Mouse (Mus musculus): ENCODE data around the gene Tlr9. TPM values are rescaled to one million over a fixed set of nuclear protein-coding genes. Genes with fewer than 3 reads are reported as not detected.
A peak's percentile ranks its signal among the peaks of the same experiment; 100 is the strongest.

Tlr9 gene
- polyA plus RNA-seq (2015; fragmentation: Nextera tagmentation; extraction: Ambion mirVana), result not detected in 2 replicates

- Histone ChIP-seq H3K4me2 (no peak within 1 kb of the TSS), H3K4me3 (no peak within 1 kb of the TSS), H3K27me3 (replicated peaks) (peaks cover 30% of the 10 kb centered on the region), H3K9ac (no peak within 1 kb of the TSS), H3K4me1 (peaks cover 9% of the 10 kb centered on the region), H3K36me3 (no peaks in the 10 kb centered on the region), H3K27ac (replicated peaks) (no peak within 1 kb of the TSS), H3K9me3 (no peaks in the 10 kb centered on the region)
- WGBS, result 56% methylated on average over 4 of the region's 4 CpGs
- no peak for ATAC-seq (ENCODE audit: extremely low read depth, insufficient number of reproducible peaks, low FRiP score, low TSS enrichment)
These were observed at the start of gene Tlr9 for GRCm38 (mm10) chr9:106222261-106222851. Tlr9 (plus strand) TSS chr9:106222598.

- ATAC-seq (ENCODE audit: extremely low read depth, insufficient number of reproducible peaks, low FRiP score, low TSS enrichment), result no peak
- Histone ChIP-seq H3K4me1 (peaks cover 48% of the 10 kb centered on the region), H3K27ac (replicated peaks) (no peak overlapping the region), H3K36me3 (peaks cover 25% of the 10 kb centered on the region), H3K4me3 (peak overlapping the region; percentile 74), H3K27me3 (replicated peaks) (no peaks in the 10 kb centered on the region), H3K9ac (peak overlapping the region; percentile 94; the same call in 1 of the 2 replicates), H3K9me3 (no peaks in the 10 kb centered on the region), H3K4me2 (peak overlapping the region; percentile 82)
- WGBS, result 62% methylated on average over 2 of the region's 2 CpGs
These were observed 49.0 kb upstream of the Tlr9 start for GRCm38 (mm10) chr9:106173363-106173762.

GRCm38 (mm10) chr9:106175552-106176200 is 46.7 kb upstream of the Tlr9 start:
- Histone ChIP-seq H3K9ac (peak overlapping the region; percentile 34; the same call in 1 of the 2 replicates), H3K9me3 (no peaks in the 10 kb centered on the region), H3K4me2 (no peak overlapping the region), H3K27me3 (replicated peaks) (no peaks in the 10 kb centered on the region), H3K4me3 (no peak overlapping the region), H3K4me1 (peaks cover 54% of the 10 kb centered on the region), H3K36me3 (peaks cover 48% of the 10 kb centered on the region), H3K27ac (replicated peaks) (no peak overlapping the region)
- WGBS, result 52% methylated on average over 3 of the region's 3 CpGs
- ATAC-seq (ENCODE audit: extremely low read depth, insufficient number of reproducible peaks, low FRiP score, low TSS enrichment), result no peak

- Histone ChIP-seq H3K4me2 (no peak overlapping the region), H3K27me3 (replicated peaks) (no peaks in the 10 kb centered on the region), H3K4me1 (peaks cover 54% of the 10 kb centered on the region), H3K9me3 (no peaks in the 10 kb centered on the region), H3K36me3 (peaks cover 59% of the 10 kb centered on the region), H3K9ac (no peak overlapping the region), H3K4me3 (no peak overlapping the region), H3K27ac (replicated peaks) (no peak overlapping the region)
- 84% methylated on average over 5 of the region's 5 CpGs for WGBS
- no peak for ATAC-seq (ENCODE audit: extremely low read depth, insufficient number of reproducible peaks, low FRiP score, low TSS enrichment)
These were observed 45.6 kb upstream of the Tlr9 start for GRCm38 (mm10) chr9:106176769-106177168.

GRCm38 (mm10) chr9:106177799-106178198 is 44.6 kb upstream of the Tlr9 start:
- ATAC-seq (ENCODE audit: extremely low read depth, insufficient number of reproducible peaks, low FRiP score, low TSS enrichment), result no peak
- WGBS, result 85% methylated on average over 6 of the region's 6 CpGs
- Histone ChIP-seq H3K27me3 (replicated peaks) (no peaks in the 10 kb centered on the region), H3K36me3 (peaks cover 69% of the 10 kb centered on the region), H3K27ac (replicated peaks) (no peak overlapping the region), H3K4me1 (peaks cover 51% of the 10 kb centered on the region), H3K9me3 (no peaks in the 10 kb centered on the region), H3K4me2 (no peak overlapping the region), H3K4me3 (no peak overlapping the region), H3K9ac (no peak overlapping the region)

DNA sequence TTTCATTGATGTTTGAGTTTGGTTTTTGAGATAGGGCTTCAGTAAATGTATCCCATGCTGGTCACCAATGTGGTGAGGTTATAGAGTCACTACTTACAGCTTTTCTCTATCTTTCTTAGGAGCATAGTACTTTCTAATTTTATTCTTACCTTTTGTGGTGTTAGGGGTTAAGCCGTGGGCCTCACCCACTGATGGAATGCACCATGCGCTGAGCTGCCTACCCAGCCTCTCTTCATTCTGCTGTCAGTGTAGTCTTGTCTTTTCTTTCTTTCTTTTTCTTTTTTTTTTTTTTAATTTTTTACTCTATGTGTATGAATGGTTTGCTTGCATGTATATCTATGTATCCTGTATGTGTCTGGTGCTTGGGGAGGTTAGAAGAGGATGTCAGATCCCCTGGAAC is 42.9 kb upstream of the Tlr9 start:
- no peaks in the 10 kb centered on the region for H3K27me3 ChIP-seq (replicated peaks)
- 76% methylated on average over 2 of the region's 2 CpGs for WGBS
- no peak for ATAC-seq (ENCODE audit: extremely low read depth, insufficient number of reproducible peaks, low FRiP score, low TSS enrichment)
- H3K36me3 ChIP-seq, result peaks cover 86% of the 10 kb centered on the region
- no peak overlapping the region for H3K4me2 ChIP-seq
- no peak overlapping the region for H3K27ac ChIP-seq (replicated peaks)
- H3K4me3 ChIP-seq, result no peak overlapping the region
- H3K9ac ChIP-seq, result no peak overlapping the region
- peaks cover 35% of the 10 kb centered on the region for H3K4me1 ChIP-seq
- H3K9me3 ChIP-seq, result no peaks in the 10 kb centered on the region

GRCm38 (mm10) chr9:106179964-106180363 is 42.4 kb upstream of the Tlr9 start:
- ATAC-seq (ENCODE audit: extremely low read depth, insufficient number of reproducible peaks, low FRiP score, low TSS enrichment), result no peak
- Histone ChIP-seq H3K4me1 (peaks cover 30% of the 10 kb centered on the region), H3K27ac (replicated peaks) (no peak overlapping the region), H3K9me3 (no peaks in the 10 kb centered on the region), H3K27me3 (replicated peaks) (no peaks in the 10 kb centered on the region), H3K4me3 (no peak overlapping the region), H3K9ac (no peak overlapping the region), H3K4me2 (no peak overlapping the region), H3K36me3 (peaks cover 91% of the 10 kb centered on the region)
- WGBS, result 93% methylated on average over 3 of the region's 3 CpGs

DNA sequence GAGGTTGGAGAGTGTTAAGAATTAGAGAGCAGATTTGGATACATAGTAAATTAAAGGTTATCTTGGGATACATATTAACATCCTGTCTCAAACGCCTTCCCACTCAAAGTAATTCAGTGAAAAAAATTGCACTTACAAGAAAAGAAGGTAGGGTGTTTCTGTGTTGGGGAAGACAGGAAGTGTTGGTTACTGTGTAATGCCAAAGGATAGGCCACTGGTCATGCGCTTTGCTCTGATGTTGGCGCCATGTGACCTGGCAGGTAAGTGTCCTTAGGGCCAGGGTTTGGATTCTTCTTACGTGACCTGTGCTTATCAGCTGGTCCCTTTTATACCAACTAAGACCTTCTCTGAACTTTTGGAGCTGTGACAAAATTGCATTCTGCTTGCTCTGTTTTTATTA is 40.3 kb upstream of the Tlr9 start:
- H3K27ac ChIP-seq (replicated peaks), result no peak overlapping the region
- H3K9me3 ChIP-seq, result no peaks in the 10 kb centered on the region
- H3K4me1 ChIP-seq, result peaks cover 13% of the 10 kb centered on the region; the same call in 1 of the 2 replicates
- 82% methylated on average over 4 of the region's 4 CpGs for WGBS
- no peak overlapping the region for H3K4me2 ChIP-seq
- no peak overlapping the region for H3K4me3 ChIP-seq
- peaks cover 100% of the 10 kb centered on the region for H3K36me3 ChIP-seq
- H3K27me3 ChIP-seq (replicated peaks), result no peaks in the 10 kb centered on the region
- H3K9ac ChIP-seq, result no peak overlapping the region
- no peak for ATAC-seq (ENCODE audit: extremely low read depth, insufficient number of reproducible peaks, low FRiP score, low TSS enrichment)

GRCm38 (mm10) chr9:106183996-106184395 is 38.4 kb upstream of the Tlr9 start:
- WGBS, result 89% methylated on average over 5 of the region's 5 CpGs
- Histone ChIP-seq H3K4me1 (peaks cover 9% of the 10 kb centered on the region; the same call in 1 of the 2 replicates), H3K9me3 (no peaks in the 10 kb centered on the region), H3K4me2 (no peak overlapping the region), H3K9ac (no peak overlapping the region), H3K4me3 (no peak overlapping the region), H3K27me3 (replicated peaks) (no peaks in the 10 kb centered on the region), H3K36me3 (peaks cover 100% of the 10 kb centered on the region), H3K27ac (replicated peaks) (no peak overlapping the region)
- no peak for ATAC-seq (ENCODE audit: extremely low read depth, insufficient number of reproducible peaks, low FRiP score, low TSS enrichment)

GRCm38 (mm10) chr9:106191355-106191754 is 31.0 kb upstream of the Tlr9 start:
- no peak overlapping the region for H3K27ac ChIP-seq (replicated peaks)
- 97% methylated on average over 1 of the region's 1 CpGs for WGBS
- H3K9me3 ChIP-seq, result no peaks in the 10 kb centered on the region
- no peak overlapping the region for H3K4me3 ChIP-seq
- no peak for ATAC-seq (ENCODE audit: extremely low read depth, insufficient number of reproducible peaks, low FRiP score, low TSS enrichment)
- peaks cover 97% of the 10 kb centered on the region for H3K36me3 ChIP-seq
- no peak overlapping the region for H3K4me2 ChIP-seq
- no peaks in the 10 kb centered on the region for H3K27me3 ChIP-seq (replicated peaks)
- peaks cover 4% of the 10 kb centered on the region for H3K4me1 ChIP-seq
- H3K9ac ChIP-seq, result no peak overlapping the region

- Histone ChIP-seq H3K4me3 (no peak overlapping the region), H3K4me2 (no peak overlapping the region), H3K27ac (replicated peaks) (no peak overlapping the region), H3K9me3 (no peaks in the 10 kb centered on the region), H3K27me3 (replicated peaks) (no peaks in the 10 kb centered on the region), H3K36me3 (peaks cover 97% of the 10 kb centered on the region), H3K9ac (no peak overlapping the region), H3K4me1 (peaks cover 4% of the 10 kb centered on the region)
- no peak for ATAC-seq (ENCODE audit: extremely low read depth, insufficient number of reproducible peaks, low FRiP score, low TSS enrichment)
- 89% methylated on average over 8 of the region's 8 CpGs for WGBS
These were observed 30.4 kb upstream of the Tlr9 start for GRCm38 (mm10) chr9:106192024-106192423.

DNA sequence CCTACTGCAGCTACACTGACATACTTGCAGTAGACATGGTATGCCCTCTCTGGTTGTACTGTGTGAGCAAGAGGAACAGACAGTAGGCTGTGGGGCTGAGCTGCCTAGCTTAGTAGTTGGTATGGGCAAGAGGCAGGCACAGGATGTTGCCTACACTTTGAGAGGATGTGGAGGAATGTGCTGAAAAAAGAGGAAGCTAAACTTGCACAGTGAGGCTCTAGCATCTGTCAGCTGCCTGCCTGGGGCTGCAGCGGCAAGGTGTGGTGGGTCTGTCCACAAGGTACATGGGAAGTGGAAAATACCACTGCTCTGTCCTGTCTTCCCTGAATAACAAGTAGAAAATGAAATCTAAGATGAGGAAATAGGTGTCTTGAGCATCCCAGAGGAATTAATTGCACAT is 29.4 kb upstream of the Tlr9 start:
- H3K9me3 ChIP-seq, result no peaks in the 10 kb centered on the region
- H3K27me3 ChIP-seq (replicated peaks), result no peaks in the 10 kb centered on the region
- H3K4me1 ChIP-seq, result peaks cover 7% of the 10 kb centered on the region
- 86% methylated on average over 1 of the region's 1 CpGs for WGBS
- ATAC-seq (ENCODE audit: extremely low read depth, insufficient number of reproducible peaks, low FRiP score, low TSS enrichment), result no peak
- H3K9ac ChIP-seq, result no peak overlapping the region
- H3K4me2 ChIP-seq, result no peak overlapping the region
- H3K27ac ChIP-seq (replicated peaks), result no peak overlapping the region
- H3K36me3 ChIP-seq, result peaks cover 90% of the 10 kb centered on the region
- no peak overlapping the region for H3K4me3 ChIP-seq
